Mouse (Mus musculus): ENCODE results near the gene Ada.

GRCm38 (mm10) chr2:163787709-163788108 lies 37.7 kb upstream of the Ada start:
- TF ChIP-seq CTCF (IDR thresholded peaks at IDR 0.05; ENCODE audit: borderline replicate concordance, extremely low read depth, insufficient read depth, insufficient read length) = peak; percentile 78; the same call in 1 of the 2 replicates
- TF ChIP-seq POLR2A (IDR thresholded peaks at IDR 0.05; ENCODE audit: borderline replicate concordance, extremely low read depth, insufficient read depth, insufficient read length, poor library complexity, severe bottlenecking) = no peak

Data from brain, embryonic 14.5 days (tissue).